Mouse (Mus musculus) layer of hippocampus, adult 9-11 months (tissue): ENCODE data around the gene Stim1.
"Not testable (repeated sequence)": the region's sequence is repeated elsewhere in the genome, so short reads cannot be mapped to it uniquely, and the experiment has no call there.

Source experiments
- DNase-seq: peaks from one replicate; pipeline ENCODE4 v3.0.0; 2022

The Stim1 gene

GRCm38 (mm10) chr7:102458618-102459380, 191.2 kb downstream of the Stim1 start:
- no peak for DNase-seq

- no peak for DNase-seq
These were observed 200.0 kb downstream of the Stim1 start for GRCm38 (mm10) chr7:102467566-102467965.

- DNase-seq = no peak
These were observed 205.1 kb downstream of the Stim1 start for GRCm38 (mm10) chr7:102472675-102473074.

GRCm38 (mm10) chr7:102476601-102477000, 209.0 kb downstream of the Stim1 start:
- DNase-seq = no peak

GRCm38 (mm10) chr7:102477377-102477776, 209.8 kb downstream of the Stim1 start:
- no peak for DNase-seq

GRCm38 (mm10) chr7:102478425-102478824, 210.8 kb downstream of the Stim1 start:
- no peak for DNase-seq

- DNase-seq = no peak
These were observed 211.3 kb downstream of the Stim1 start for GRCm38 (mm10) chr7:102478926-102479325.

- no peak for DNase-seq
These were observed 211.9 kb downstream of the Stim1 start for GRCm38 (mm10) chr7:102479368-102480078.

- no peak for DNase-seq
These were observed 213.2 kb downstream of the Stim1 start for GRCm38 (mm10) chr7:102480821-102481220.

GRCm38 (mm10) chr7:102481579-102481978, 214.0 kb downstream of the Stim1 start, which contains the start of gene Olfr543:
Gene Olfr543 (minus strand): TSS chr7:102481679.
- DNase-seq = no peak

GRCm38 (mm10) chr7:102483665-102484064, 216.1 kb downstream of the Stim1 start:
- no peak for DNase-seq

- not testable (repeated sequence) for DNase-seq
These were observed 217.2 kb downstream of the Stim1 start for GRCm38 (mm10) chr7:102484766-102485165.

GRCm38 (mm10) chr7:102486105-102486504, 218.5 kb downstream of the Stim1 start:
- DNase-seq = no peak
